Mouse (Mus musculus) bone marrow macrophage, adult 2 months (primary cell): ENCODE measurements around the gene Syt16.

Source experiments
- CTCF ChIP-seq: IDR thresholded peaks from 2 replicates; pipeline ENCODE4 v1.5.1; 2012; ENCODE audit warnings: low read depth, mild to moderate bottlenecking, low read length, moderate library complexity
- POLR2A ChIP-seq: IDR thresholded peaks from 2 replicates; pipeline ENCODE4 v1.6.1; 2012; ENCODE audit warnings: mild to moderate bottlenecking, low read depth, low read length, borderline replicate concordance

DNA sequence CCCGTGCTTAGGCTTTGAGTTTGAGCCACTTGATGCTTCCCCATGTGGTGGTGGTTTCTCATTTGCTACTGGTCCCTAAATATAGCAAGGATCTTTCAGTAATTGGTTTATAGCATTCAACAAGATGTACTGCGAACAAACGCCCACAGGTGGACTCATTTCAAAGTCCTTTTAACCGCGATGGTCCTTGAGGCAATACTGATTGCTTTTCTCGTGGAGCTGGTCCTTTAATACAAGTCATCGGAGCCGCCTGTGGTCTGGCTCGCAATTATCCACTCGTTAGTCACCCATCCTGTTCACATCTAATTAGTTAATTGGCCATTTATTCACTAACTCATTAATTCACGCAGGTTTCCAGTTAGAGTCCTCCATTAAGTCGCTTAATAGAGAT, 560 bp upstream of the Syt16 start:
- TF ChIP-seq CTCF = no peak
- TF ChIP-seq POLR2A = no peak
